Mouse (Mus musculus): ENCODE results near the gene Trappc3l. TPM values are rescaled to one million over a fixed set of nuclear protein-coding genes. Genes with fewer than 3 reads are reported as not detected.

The Trappc3l gene
- polyA plus RNA-seq, 1 experiment from 2014 or later: not detected

GRCm38 (mm10) chr10:34110863-34111465, 73.6 kb downstream of the Trappc3l start:
- Histone ChIP-seq H3K4me2 (no peak overlapping the region), H3K27me3 (replicated peaks) (no peaks in the 10 kb centered on the region), H3K9me3 (no peaks in the 10 kb centered on the region), H3K4me3 (no peak overlapping the region), H3K36me3 (replicated peaks) (no peaks in the 10 kb centered on the region), H3K9ac (no peak overlapping the region), H3K4me1 (no peaks in the 10 kb centered on the region), H3K27ac (no peak overlapping the region)
- ATAC-seq (replicated peaks): no peak
- WGBS: 83% methylated on average over 13 of the region's 13 CpGs

- Histone ChIP-seq H3K9ac (no peak overlapping the region), H3K27ac (no peak overlapping the region), H3K27me3 (replicated peaks) (no peaks in the 10 kb centered on the region), H3K4me2 (no peak overlapping the region), H3K36me3 (replicated peaks) (no peaks in the 10 kb centered on the region), H3K4me1 (no peaks in the 10 kb centered on the region), H3K4me3 (no peak overlapping the region), H3K9me3 (no peaks in the 10 kb centered on the region)
- 78% methylated on average over 4 of the region's 4 CpGs for WGBS
- no peak for ATAC-seq (replicated peaks)
These were observed 74.8 kb downstream of the Trappc3l start for GRCm38 (mm10) chr10:34111964-34112738.

GRCm38 (mm10) chr10:34117131-34117530, 79.7 kb downstream of the Trappc3l start:
- no peaks in the 10 kb centered on the region for H3K4me1 ChIP-seq
- no peak for ATAC-seq (replicated peaks)
- no peak overlapping the region for H3K9ac ChIP-seq
- no peaks in the 10 kb centered on the region for H3K36me3 ChIP-seq (replicated peaks)
- H3K9me3 ChIP-seq: no peaks in the 10 kb centered on the region
- no peak overlapping the region for H3K27ac ChIP-seq
- 80% methylated on average over 3 of the region's 3 CpGs for WGBS
- no peak overlapping the region for H3K4me2 ChIP-seq
- no peak overlapping the region for H3K4me3 ChIP-seq
- H3K27me3 ChIP-seq (replicated peaks): no peaks in the 10 kb centered on the region

- H3K9ac ChIP-seq: no peak overlapping the region
- no peak overlapping the region for H3K4me2 ChIP-seq
- H3K4me3 ChIP-seq: no peak overlapping the region
- H3K9me3 ChIP-seq: no peaks in the 10 kb centered on the region
- H3K4me1 ChIP-seq: no peaks in the 10 kb centered on the region
- no peaks in the 10 kb centered on the region for H3K27me3 ChIP-seq (replicated peaks)
- no peaks in the 10 kb centered on the region for H3K36me3 ChIP-seq (replicated peaks)
- no peak for ATAC-seq (replicated peaks)
- H3K27ac ChIP-seq: no peak overlapping the region
These were observed 80.4 kb downstream of the Trappc3l start for GRCm38 (mm10) chr10:34117770-34118169.

GRCm38 (mm10) chr10:34118421-34118820, 81.0 kb downstream of the Trappc3l start:
- WGBS: 96% methylated on average over 2 of the region's 2 CpGs
- Histone ChIP-seq H3K4me2 (no peak overlapping the region), H3K9me3 (no peaks in the 10 kb centered on the region), H3K36me3 (replicated peaks) (no peaks in the 10 kb centered on the region), H3K4me1 (no peaks in the 10 kb centered on the region), H3K27me3 (replicated peaks) (no peaks in the 10 kb centered on the region), H3K4me3 (no peak overlapping the region), H3K27ac (no peak overlapping the region), H3K9ac (no peak overlapping the region)
- ATAC-seq (replicated peaks): no peak

GRCm38 (mm10) chr10:34127392-34128378, 90.3 kb downstream of the Trappc3l start, which contains the start of gene Calhm6:
Calhm6 (minus strand) TSS chr10:34127984.
- H3K9me3 ChIP-seq: no peaks in the 10 kb centered on the region
- peak within 1 kb of the TSS; percentile 61 for H3K9ac ChIP-seq
- no peak within 1 kb of the TSS for H3K27ac ChIP-seq
- peak; percentile 92 for ATAC-seq (replicated peaks)
- peak within 1 kb of the TSS; percentile 83 for H3K4me2 ChIP-seq
- peaks cover 5% of the 10 kb centered on the region; the same call in 1 of the 2 replicates for H3K4me1 ChIP-seq
- no peaks in the 10 kb centered on the region for H3K27me3 ChIP-seq (replicated peaks)
- peak within 1 kb of the TSS; percentile 57 for H3K4me3 ChIP-seq
- H3K36me3 ChIP-seq (replicated peaks): no peaks in the 10 kb centered on the region
- WGBS: 16% methylated on average over 44 of the region's 44 CpGs

- Histone ChIP-seq H3K27me3 (replicated peaks) (no peaks in the 10 kb centered on the region), H3K4me3 (no peak overlapping the region), H3K4me1 (peaks cover 5% of the 10 kb centered on the region; the same call in 1 of the 2 replicates), H3K27ac (no peak overlapping the region), H3K4me2 (no peak overlapping the region), H3K9me3 (no peaks in the 10 kb centered on the region), H3K36me3 (replicated peaks) (no peaks in the 10 kb centered on the region), H3K9ac (no peak overlapping the region)
- 81% methylated on average over 6 of the region's 6 CpGs for WGBS
- ATAC-seq (replicated peaks): no peak
These were observed 91.0 kb downstream of the Trappc3l start for GRCm38 (mm10) chr10:34128391-34128790.

- H3K4me1 ChIP-seq: peaks cover 5% of the 10 kb centered on the region; the same call in 1 of the 2 replicates
- no peak overlapping the region for H3K4me2 ChIP-seq
- no peaks in the 10 kb centered on the region for H3K36me3 ChIP-seq (replicated peaks)
- no peak overlapping the region for H3K27ac ChIP-seq
- 87% methylated on average over 2 of the region's 2 CpGs for WGBS
- no peaks in the 10 kb centered on the region for H3K27me3 ChIP-seq (replicated peaks)
- H3K9ac ChIP-seq: no peak overlapping the region
- no peak overlapping the region for H3K4me3 ChIP-seq
- no peak for ATAC-seq (replicated peaks)
- no peaks in the 10 kb centered on the region for H3K9me3 ChIP-seq
These were observed 94.0 kb downstream of the Trappc3l start for GRCm38 (mm10) chr10:34131356-34131755.

GRCm38 (mm10) chr10:34136432-34136831, 99.0 kb downstream of the Trappc3l start:
- H3K9ac ChIP-seq: no peak overlapping the region
- H3K36me3 ChIP-seq (replicated peaks): no peaks in the 10 kb centered on the region
- no peaks in the 10 kb centered on the region for H3K4me1 ChIP-seq
- no peaks in the 10 kb centered on the region for H3K27me3 ChIP-seq (replicated peaks)
- H3K27ac ChIP-seq: no peak overlapping the region
- H3K4me3 ChIP-seq: no peak overlapping the region
- WGBS: 22% methylated on average over 6 of the region's 6 CpGs
- H3K9me3 ChIP-seq: no peaks in the 10 kb centered on the region
- H3K4me2 ChIP-seq: no peak overlapping the region
- ATAC-seq (replicated peaks): no peak

GRCm38 (mm10) chr10:34138027-34138426, 100.6 kb downstream of the Trappc3l start:
- no peaks in the 10 kb centered on the region for H3K36me3 ChIP-seq (replicated peaks)
- H3K4me2 ChIP-seq: no peak overlapping the region
- ATAC-seq (replicated peaks): no peak
- H3K9me3 ChIP-seq: no peaks in the 10 kb centered on the region
- H3K27me3 ChIP-seq (replicated peaks): no peaks in the 10 kb centered on the region
- H3K9ac ChIP-seq: no peak overlapping the region
- H3K27ac ChIP-seq: no peak overlapping the region
- WGBS: 62% methylated on average over 6 of the region's 6 CpGs
- H3K4me3 ChIP-seq: no peak overlapping the region
- no peaks in the 10 kb centered on the region for H3K4me1 ChIP-seq

- no peak overlapping the region for H3K27ac ChIP-seq
- WGBS: 72% methylated on average over 4 of the region's 4 CpGs
- H3K27me3 ChIP-seq (replicated peaks): no peaks in the 10 kb centered on the region
- H3K36me3 ChIP-seq (replicated peaks): no peaks in the 10 kb centered on the region
- H3K9me3 ChIP-seq: no peaks in the 10 kb centered on the region
- no peak overlapping the region for H3K4me3 ChIP-seq
- no peak overlapping the region for H3K4me2 ChIP-seq
- no peaks in the 10 kb centered on the region for H3K4me1 ChIP-seq
- ATAC-seq (replicated peaks): no peak
- no peak overlapping the region for H3K9ac ChIP-seq
These were observed 102.4 kb downstream of the Trappc3l start for GRCm38 (mm10) chr10:34139768-34140167.

- Histone ChIP-seq H3K9me3 (no peaks in the 10 kb centered on the region), H3K4me1 (no peaks in the 10 kb centered on the region), H3K36me3 (replicated peaks) (no peaks in the 10 kb centered on the region), H3K4me2 (no peak overlapping the region), H3K27me3 (replicated peaks) (no peaks in the 10 kb centered on the region), H3K9ac (no peak overlapping the region), H3K27ac (no peak overlapping the region), H3K4me3 (no peak overlapping the region)
- 97% methylated on average over 2 of the region's 2 CpGs for WGBS
- no peak for ATAC-seq (replicated peaks)
These were observed 104.3 kb downstream of the Trappc3l start for GRCm38 (mm10) chr10:34141693-34142092.
